ENCODE assay signal across 9 mouse cellular contexts in the genomic region with DNA sequence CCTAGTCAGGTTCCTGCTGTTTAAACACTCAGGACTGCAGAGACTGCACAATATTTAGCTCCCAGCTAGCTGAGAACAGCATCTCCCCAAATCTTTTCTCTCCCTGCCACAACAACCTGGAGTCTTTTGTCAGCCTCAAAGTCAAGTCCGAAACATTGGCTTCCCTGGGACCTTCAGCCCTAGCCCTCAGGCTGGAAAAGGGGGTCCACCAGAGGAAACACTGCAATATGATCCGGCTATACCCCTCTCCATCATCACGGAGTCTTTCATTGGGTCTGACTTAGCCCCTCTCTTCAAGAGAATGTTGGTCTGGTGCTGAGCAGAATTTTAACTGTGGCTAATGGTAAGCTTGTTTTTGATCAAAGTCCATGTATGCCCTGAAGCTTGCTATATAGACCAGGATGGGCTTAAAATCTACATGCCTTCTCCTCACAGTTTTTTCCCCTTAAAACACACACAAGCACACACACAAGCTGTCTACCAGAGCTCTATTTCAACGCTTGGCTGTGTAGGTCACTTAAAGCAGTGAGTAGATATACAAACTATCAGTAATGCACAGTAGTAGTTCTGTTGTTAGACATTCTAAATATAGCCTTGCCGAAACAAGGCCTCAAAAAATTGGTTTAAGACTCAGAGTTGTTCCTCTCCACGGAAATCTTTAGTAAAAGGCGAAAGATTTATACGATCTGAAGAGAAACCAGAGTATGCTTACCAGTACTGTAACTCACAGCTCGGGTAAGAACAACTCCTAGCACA. TPM values are rescaled to one million over a fixed set of nuclear protein-coding genes. Genes with fewer than 3 reads are reported as not detected.
A peak's percentile ranks its signal among the peaks of the same experiment; 100 is the strongest.
DNase-seq lines count a peak whose midpoint lies in the region; ATAC-seq lines count a peak whose summit lies in the region.
"Had no signal": no experiment of that assay in that cellular context is flagged by ENCODE, and none has a peak within 500 bp of the region (broad histone marks: within the 10 kb centered on the region; RNA-seq: fewer than 3 reads in every experiment).

No protein-coding gene starts in this region.

- no peak overlapping the region for H3K4me2 ChIP-seq in forebrain, embryonic 11.5 days (ENCODE audit: low read depth, low read length, severe bottlenecking)
- H3K4me2 ChIP-seq in limb, embryonic 15.5 days = peak overlapping the region; percentile 26; the same call in 1 of the 2 replicates

- H3K9me3 ChIP-seq in forebrain, embryonic 11.5 days (ENCODE audit: control insufficient read depth, low read length) = no peaks in the 10 kb centered on the region
- no peaks in the 10 kb centered on the region for H3K9me3 ChIP-seq in limb, embryonic 15.5 days

- ATAC-seq in forebrain, embryonic 11.5 days (replicated peaks; ENCODE audit: low FRiP score) = peak; percentile 86
- ATAC-seq in limb, embryonic 15.5 days (ENCODE audit: insufficient number of reproducible peaks, low FRiP score, low TSS enrichment, low read depth) = peak; percentile 88
- peak; percentile 61 for ATAC-seq in neutrophil, adult 5-6 weeks (ENCODE audit: extremely low read depth, insufficient number of reproducible peaks, low FRiP score, poor library complexity, severe bottlenecking)

- peak; percentile 55 for DNase-seq in layer of hippocampus, adult 9-11 months
- no peak for DNase-seq in layer of hippocampus, adult 11-12 months (ENCODE audit: low spot score)
- DNase-seq in R1 (ENCODE audit: low read depth, low spot score) = peak; percentile 93
- DNase-seq in forebrain, embryonic 11.5 days (ENCODE audit: low spot score) = peak; percentile 79
- DNase-seq in cerebellum, adult 8-10 months = no peak
- DNase-seq in layer of hippocampus, adult 8-10 months (ENCODE audit: low spot score in 2 of 2) = no peak

- peak overlapping the region; percentile 81 for H3K27ac ChIP-seq in forebrain, embryonic 11.5 days (ENCODE audit: low read depth, low read length)
- peak overlapping the region; percentile 90 for H3K27ac ChIP-seq in limb, embryonic 15.5 days

- no peaks in the 10 kb centered on the region for H3K27me3 ChIP-seq in forebrain, embryonic 11.5 days (ENCODE audit: control insufficient read depth, insufficient read depth, low read length)
- H3K27me3 ChIP-seq in limb, embryonic 15.5 days = no peaks in the 10 kb centered on the region; the same call in 1 of the 2 replicates

- H3K4me1 ChIP-seq in forebrain, embryonic 11.5 days (replicated peaks; ENCODE audit: control insufficient read depth, insufficient read depth, low read length) = peaks cover 15% of the 10 kb centered on the region
- H3K4me1 ChIP-seq in limb, embryonic 15.5 days = peaks cover 24% of the 10 kb centered on the region

- 4% methylated on average over 9 of the region's 9 CpGs for WGBS in forebrain, embryonic 11.5 days
- WGBS in limb, embryonic 15.5 days = 1% methylated on average over 9 of the region's 9 CpGs

- H3K36me3 ChIP-seq in forebrain, embryonic 11.5 days (ENCODE audit: control insufficient read depth, insufficient read depth, low read length) = no peaks in the 10 kb centered on the region
- no peaks in the 10 kb centered on the region for H3K36me3 ChIP-seq in limb, embryonic 15.5 days

- peak overlapping the region; percentile 11; the same call in 1 of the 2 replicates for H3K4me3 ChIP-seq in forebrain, embryonic 11.5 days (ENCODE audit: low read depth, low read length)
- peak overlapping the region; percentile 24 for H3K4me3 ChIP-seq in limb, embryonic 15.5 days

- H3K9ac ChIP-seq in forebrain, embryonic 11.5 days (ENCODE audit: low read length) = peak overlapping the region; percentile 43; the same call in 1 of the 2 replicates
- H3K9ac ChIP-seq in limb, embryonic 15.5 days = no peak overlapping the region

RNA-seq across cellular contexts. Expression of a gene that starts 1.0 kb away (rescaled TPM):
- 5.4 and 6.6 TPM in 2 replicates for polyA plus RNA-seq in forebrain, embryonic 11.5 days (2014; fragmentation: Nextera tagmentation; extraction: Ambion mirVana)
- polyA plus RNA-seq in limb, embryonic 15.5 days (2015; fragmentation: Nextera tagmentation; extraction: Ambion mirVana) = 6.8 and 7.4 TPM in 2 replicates
- total RNA-seq in neutrophil, adult 5-6 weeks (2017) = 3.3 and 5.2 TPM in 2 replicates
- 1 to 10 TPM; 4.4 to 6.0 (median 5.6) TPM for total RNA-seq in layer of hippocampus, adult 8-10 months (2022)

RNA-seq across cellular contexts. Expression of a gene that starts 55.2 kb away (rescaled TPM):
- 81.2 and 83.8 TPM in 2 replicates for polyA plus RNA-seq in forebrain, embryonic 11.5 days (2014; fragmentation: Nextera tagmentation; extraction: Ambion mirVana)
- polyA plus RNA-seq in limb, embryonic 15.5 days (2015; fragmentation: Nextera tagmentation; extraction: Ambion mirVana) = 0.43 and 0.52 TPM in 2 replicates
- total RNA-seq in neutrophil, adult 5-6 weeks (2017) = 0.47 TPM in 1 of 2 replicates, not detected in the other
- total RNA-seq in layer of hippocampus, adult 8-10 months (2022) = 1 to 10 TPM; 2.3 to 3.2 (median 2.5) TPM
- polyA plus RNA-seq: large intestine, adult 2 months had no signal

Comparison
In these comparisons a context has a peak if more than half of its experiments do, and no peak if none do; other contexts are left out.
1. DNase-seq: peak in layer of hippocampus, adult 9-11 months (single experiment), R1 (single experiment) and forebrain, embryonic 11.5 days (single experiment); none in layer of hippocampus, adult 11-12 months (single experiment), cerebellum, adult 8-10 months (single experiment) and layer of hippocampus, adult 8-10 months (0 of 2).
2. Peak in every context shown above with its lines, with median percentiles within 50 percentile points of each other: ATAC-seq.